Comparison of ENCODE assay signal across 8 mouse cellular contexts in genomic region chr12:25097052-25097209, GRCm38 (mm10). TPM values are rescaled to one million over a fixed set of nuclear protein-coding genes. Genes with fewer than 3 reads are reported as not detected.
A peak's percentile ranks its signal among the peaks of the same experiment; 100 is the strongest.
DNase-seq lines count a peak whose midpoint lies in the region; ATAC-seq lines count a peak whose summit lies in the region.

Gene Id2, minus strand, starts transcription at chr12:25097140.

- H3K27me3 ChIP-seq in kidney, embryonic 15.5 days = no peaks in the 10 kb centered on the region
- H3K27me3 ChIP-seq in heart, embryonic 11.5 days (ENCODE audit: control insufficient read depth, insufficient read depth, low read length) = no peaks in the 10 kb centered on the region

- H3K9ac ChIP-seq in kidney, embryonic 15.5 days = peak within 1 kb of the TSS; percentile 66
- H3K9ac ChIP-seq in heart, embryonic 11.5 days (ENCODE audit: low read depth, low read length) = peak within 1 kb of the TSS; percentile 78

- ATAC-seq in kidney, embryonic 15.5 days (replicated peaks; ENCODE audit: low FRiP score) = no peak
- ATAC-seq in heart, embryonic 11.5 days (replicated peaks; ENCODE audit: insufficient number of reproducible peaks, low FRiP score, low TSS enrichment) = no peak
- ATAC-seq in monocyte, adult 5-6 weeks (replicated peaks; ENCODE audit: insufficient number of reproducible peaks, low FRiP score, low TSS enrichment, poor library complexity, severe bottlenecking) = no peak

- 2% methylated on average over 1 of the region's 1 CpGs for WGBS in kidney, embryonic 15.5 days
- WGBS in heart, embryonic 11.5 days (ENCODE audit: insufficient replicate concordance) = 0% methylated on average over 1 of the region's 1 CpGs

- H3K4me3 ChIP-seq in kidney, embryonic 15.5 days (replicated peaks) = peak within 1 kb of the TSS; percentile 68
- H3K4me3 ChIP-seq in heart, embryonic 11.5 days (ENCODE audit: low read depth, low read length) = peak within 1 kb of the TSS; percentile 74

- peaks cover 4% of the 10 kb centered on the region; the same call in 1 of the 2 replicates for H3K36me3 ChIP-seq in kidney, embryonic 15.5 days
- H3K36me3 ChIP-seq in heart, embryonic 11.5 days (ENCODE audit: control insufficient read depth, insufficient read depth, low read length) = no peaks in the 10 kb centered on the region; the same call in 1 of the 2 replicates

- H3K4me1 ChIP-seq in kidney, embryonic 15.5 days = peaks cover 63% of the 10 kb centered on the region
- peaks cover 24% of the 10 kb centered on the region for H3K4me1 ChIP-seq in heart, embryonic 11.5 days (ENCODE audit: control insufficient read depth, insufficient read depth, low read length)

- H3K4me2 ChIP-seq in kidney, embryonic 15.5 days = peak within 1 kb of the TSS; percentile 88
- H3K4me2 ChIP-seq in heart, embryonic 11.5 days = peak within 1 kb of the TSS; percentile 90

- H3K9me3 ChIP-seq in kidney, embryonic 15.5 days (replicated peaks) = no peaks in the 10 kb centered on the region
- no peaks in the 10 kb centered on the region for H3K9me3 ChIP-seq in heart, embryonic 11.5 days (replicated peaks; ENCODE audit: control insufficient read depth, low read length)

- DNase-seq in kidney, adult 11 months = no peak
- no peak for DNase-seq in adrenal gland, adult 2 months
- DNase-seq in left cerebral cortex, adult 8-10 months (ENCODE audit: low spot score in 2 of 2) = no peak
- no peak for DNase-seq in urinary bladder, postnatal 4 days (ENCODE audit: low spot score in 2 of 2)
- DNase-seq in cerebellum, adult 8-10 months = no peak

- peak within 1 kb of the TSS; percentile 99 for H3K27ac ChIP-seq in kidney, embryonic 15.5 days
- H3K27ac ChIP-seq in heart, embryonic 11.5 days (ENCODE audit: low read depth, low read length) = peak within 1 kb of the TSS; percentile 93

RNA-seq across cellular contexts. Expression of gene Id2, which starts in this region (rescaled TPM):
- polyA plus RNA-seq in kidney, embryonic 15.5 days (2015; fragmentation: Nextera tagmentation; extraction: Ambion mirVana) = 518 and 543 TPM in 2 replicates
- 100 to 1,000 TPM; 314 to 605 TPM for total RNA-seq in adrenal gland, adult 2 months (2021)
- polyA plus RNA-seq in adrenal gland, adult 2 months (2012; rRNA removed) = 408 and 447 TPM in 2 replicates
- polyA plus RNA-seq in heart, embryonic 11.5 days (2014; fragmentation: Nextera tagmentation; extraction: Ambion mirVana) = 511 and 550 TPM in 2 replicates
- total RNA-seq in left cerebral cortex, adult 8-10 months (2022) = 100 to 1,000 TPM; 131 to 145 (median 138) TPM
- 239 to 512 TPM (median 247 TPM) in 3 replicates for total RNA-seq in monocyte, adult 5-6 weeks (2017)
